Mouse (Mus musculus) brain, adult 2 months (tissue): ENCODE measurements around the gene Mgea5.

Experiments used
- DNase-seq: peaks from one replicate; pipeline ENCODE4 v3.0.0; 2011; ENCODE audit warnings: low read depth, low spot score

The Mgea5 gene

GRCm38 (mm10) chr19:45748206-45748605 is 35.4 kb downstream of the Mgea5 start:
- no peak for DNase-seq

GRCm38 (mm10) chr19:45747028-45747867 is 36.4 kb downstream of the Mgea5 start:
- peak; percentile 88 for DNase-seq

GRCm38 (mm10) chr19:45746153-45747020 is 37.2 kb downstream of the Mgea5 start:
- DNase-seq: peak; percentile 75

GRCm38 (mm10) chr19:45745344-45746152 is 38.1 kb downstream of the Mgea5 start:
- no peak for DNase-seq

- DNase-seq: no peak
Observed at GRCm38 (mm10) chr19:45743619-45744018, 40.0 kb downstream of the Mgea5 start.

GRCm38 (mm10) chr19:45742984-45743575 is 40.6 kb downstream of the Mgea5 start:
- DNase-seq: no peak

GRCm38 (mm10) chr19:45742218-45742983 is 41.2 kb downstream of the Mgea5 start, which contains the start of gene Fgf8:
Gene Fgf8, minus strand, starts transcription at chr19:45742915.
- no peak for DNase-seq

- DNase-seq: no peak
Observed at GRCm38 (mm10) chr19:45741431-45742217, 42.0 kb downstream of the Mgea5 start.

GRCm38 (mm10) chr19:45740817-45741216 is 42.8 kb downstream of the Mgea5 start:
- no peak for DNase-seq

GRCm38 (mm10) chr19:45740233-45740632 is 43.4 kb downstream of the Mgea5 start:
- DNase-seq: no peak

- DNase-seq: no peak
Observed at GRCm38 (mm10) chr19:45738521-45738920, 45.1 kb downstream of the Mgea5 start.

GRCm38 (mm10) chr19:45737846-45738484 is 45.7 kb downstream of the Mgea5 start:
- DNase-seq: no peak

- no peak for DNase-seq
Observed at GRCm38 (mm10) chr19:45737208-45737845, 46.3 kb downstream of the Mgea5 start.

GRCm38 (mm10) chr19:45736855-45737207 is 46.8 kb downstream of the Mgea5 start:
- peak; percentile 44 for DNase-seq

GRCm38 (mm10) chr19:45736241-45736640 is 47.4 kb downstream of the Mgea5 start:
- no peak for DNase-seq

- DNase-seq: no peak
Observed at GRCm38 (mm10) chr19:45734762-45735161, 48.9 kb downstream of the Mgea5 start.

GRCm38 (mm10) chr19:45734191-45734590 is 49.4 kb downstream of the Mgea5 start:
- no peak for DNase-seq

- DNase-seq: no peak
Observed at GRCm38 (mm10) chr19:45733564-45733963, 50.1 kb downstream of the Mgea5 start.

GRCm38 (mm10) chr19:45731658-45732057 is 52.0 kb downstream of the Mgea5 start:
- no peak for DNase-seq
